Mouse (Mus musculus) kidney, embryonic 15.5 days (tissue): ENCODE results near the gene Camta1. TPM values are rescaled to one million over a fixed set of nuclear protein-coding genes. Genes with fewer than 3 reads are reported as not detected.

Source experiments
- ATAC-seq: fragments of 200-750 bp; cut with Nextera tagmentation; replicated peaks from 2 replicates; pipeline ENCODE4 v1.8.0; 2017; ENCODE audit warnings: moderate TSS enrichment; ENCODE audit not compliant: low FRiP score
- H3K27ac ChIP-seq: fragments of 300-500 bp; sonication (generic); 2 replicates; pipeline ENCODE4 v1.5.1; 2015; ENCODE audit warnings: mild to moderate bottlenecking, inconsistent platforms
- H3K27me3 ChIP-seq: fragments of 300-500 bp; sonication (generic); 2 replicates; pipeline ENCODE4 v1.6.1; 2015; ENCODE audit warnings: inconsistent platforms
- H3K36me3 ChIP-seq: fragments of 300-500 bp; sonication (generic); 2 replicates; pipeline ENCODE4 v1.6.1; 2015; ENCODE audit warnings: inconsistent platforms
- H3K4me1 ChIP-seq: fragments of 300-500 bp; sonication (generic); 2 replicates; pipeline ENCODE4 v1.6.1; 2015; ENCODE audit warnings: inconsistent platforms
- H3K4me2 ChIP-seq: fragments of 300-500 bp; sonication (generic); 2 replicates; pipeline ENCODE4 v1.6.1; 2015; ENCODE audit warnings: moderate library complexity, mild to moderate bottlenecking, inconsistent platforms
- H3K4me3 ChIP-seq: fragments of 300-500 bp; sonication (generic); replicated peaks from 2 replicates; pipeline ENCODE4 v1.5.1; 2015; ENCODE audit warnings: mild to moderate bottlenecking, inconsistent platforms
- H3K9ac ChIP-seq: fragments of 300-500 bp; sonication (generic); 2 replicates; pipeline ENCODE4 v1.6.1; 2015; ENCODE audit warnings: mild to moderate bottlenecking, inconsistent platforms
- H3K9me3 ChIP-seq: fragments of 300-500 bp; sonication (generic); replicated peaks from 2 replicates; pipeline ENCODE4 v1.6.1; 2016; ENCODE audit warnings: inconsistent platforms
- WGBS: fragments of 180-500 bp; shearing (Covaris S2); methylation state at CpG from one replicate; pipeline ENCODE4 v1.1.7; 2015; ENCODE audit warnings: mixed read lengths; 5-methylcytosine and 5-hydroxymethylcytosine counted together
- polyA plus RNA-seq: library from polyadenylated mRNA; unstranded; fragments of >200 nt; fragmentation: Nextera tagmentation; extraction: Ambion mirVana; gene quantifications from 2 replicates; pipeline ENCODE4 v1.2.1, GENCODE M21; 2015

Gene Camta1
- polyA plus RNA-seq, 1 experiment from 2014 or later: 87.9 TPM

GRCm38 (mm10) chr4:150902062-150902461, 959.6 kb downstream of the Camta1 start:
- Histone ChIP-seq H3K9me3 (no peaks in the 10 kb centered on the region), H3K4me3 (no peak overlapping the region), H3K4me2 (no peak overlapping the region), H3K9ac (no peak overlapping the region; the same call in 1 of the 2 replicates), H3K27ac (peak overlapping the region; percentile 82), H3K36me3 (peaks cover 85% of the 10 kb centered on the region), H3K27me3 (no peaks in the 10 kb centered on the region), H3K4me1 (peaks cover 14% of the 10 kb centered on the region; the same call in 1 of the 2 replicates)
- 58% methylated on average over 12 of the region's 12 CpGs for WGBS
- ATAC-seq: peak; percentile 79

GRCm38 (mm10) chr4:150901651-150902050, 960.0 kb downstream of the Camta1 start:
- no peak overlapping the region for H3K9ac ChIP-seq
- H3K9me3 ChIP-seq: no peaks in the 10 kb centered on the region
- peaks cover 85% of the 10 kb centered on the region for H3K36me3 ChIP-seq
- H3K27ac ChIP-seq: peak overlapping the region; percentile 82
- H3K4me1 ChIP-seq: peaks cover 14% of the 10 kb centered on the region; the same call in 1 of the 2 replicates
- 49% methylated on average over 9 of the region's 9 CpGs for WGBS
- no peak for ATAC-seq
- no peak overlapping the region for H3K4me3 ChIP-seq
- H3K27me3 ChIP-seq: no peaks in the 10 kb centered on the region
- H3K4me2 ChIP-seq: no peak overlapping the region

- 89% methylated on average over 13 of the region's 13 CpGs for WGBS
Measured at GRCm38 (mm10) chr4:150900486-150900885, 961.2 kb downstream of the Camta1 start.

GRCm38 (mm10) chr4:150898716-150899365, 962.8 kb downstream of the Camta1 start:
- peaks cover 75% of the 10 kb centered on the region for H3K36me3 ChIP-seq
- H3K27ac ChIP-seq: no peak overlapping the region
- no peak for ATAC-seq
- no peaks in the 10 kb centered on the region for H3K9me3 ChIP-seq
- H3K9ac ChIP-seq: no peak overlapping the region
- peaks cover 24% of the 10 kb centered on the region for H3K4me1 ChIP-seq
- H3K27me3 ChIP-seq: no peaks in the 10 kb centered on the region
- WGBS: 47% methylated on average over 13 of the region's 13 CpGs
- H3K4me2 ChIP-seq: no peak overlapping the region
- no peak overlapping the region for H3K4me3 ChIP-seq

More at GRCm38 (mm10) chr4:150900486-150900885, 961.2 kb downstream of the Camta1 start:
- no peak overlapping the region for H3K4me2 ChIP-seq
- H3K4me1 ChIP-seq: peaks cover 18% of the 10 kb centered on the region
- ATAC-seq: no peak
- H3K4me3 ChIP-seq: no peak overlapping the region
- H3K27ac ChIP-seq: no peak overlapping the region
- H3K36me3 ChIP-seq: peaks cover 87% of the 10 kb centered on the region
- no peaks in the 10 kb centered on the region for H3K27me3 ChIP-seq
- no peak overlapping the region for H3K9ac ChIP-seq
- H3K9me3 ChIP-seq: no peaks in the 10 kb centered on the region

- no peak overlapping the region for H3K4me3 ChIP-seq
- WGBS: 93% methylated on average over 26 of the region's 26 CpGs
- no peak overlapping the region for H3K4me2 ChIP-seq
- H3K27me3 ChIP-seq: no peaks in the 10 kb centered on the region
- no peak overlapping the region for H3K27ac ChIP-seq
- H3K4me1 ChIP-seq: peaks cover 19% of the 10 kb centered on the region
- ATAC-seq: no peak
- no peak overlapping the region for H3K9ac ChIP-seq
- H3K9me3 ChIP-seq: no peaks in the 10 kb centered on the region
- H3K36me3 ChIP-seq: peaks cover 57% of the 10 kb centered on the region
Measured at GRCm38 (mm10) chr4:150896896-150897624, 964.6 kb downstream of the Camta1 start.

GRCm38 (mm10) chr4:150894718-150895501, 966.8 kb downstream of the Camta1 start:
- peak overlapping the region; percentile 20; the same call in 1 of the 2 replicates for H3K27ac ChIP-seq
- no peak overlapping the region for H3K4me2 ChIP-seq
- H3K4me1 ChIP-seq: peaks cover 21% of the 10 kb centered on the region
- peaks cover 39% of the 10 kb centered on the region for H3K36me3 ChIP-seq
- H3K4me3 ChIP-seq: no peak overlapping the region
- no peak overlapping the region for H3K9ac ChIP-seq
- peak; percentile 37; the same call in 1 of the 2 replicates for ATAC-seq
- H3K9me3 ChIP-seq: no peaks in the 10 kb centered on the region
- no peaks in the 10 kb centered on the region for H3K27me3 ChIP-seq
- 54% methylated on average over 8 of the region's 8 CpGs for WGBS

- no peak for ATAC-seq
- Histone ChIP-seq H3K9ac (no peak overlapping the region), H3K4me3 (no peak overlapping the region), H3K4me1 (peaks cover 36% of the 10 kb centered on the region), H3K27ac (no peak overlapping the region), H3K4me2 (no peak overlapping the region), H3K36me3 (peaks cover 6% of the 10 kb centered on the region), H3K9me3 (no peaks in the 10 kb centered on the region), H3K27me3 (no peaks in the 10 kb centered on the region)
- 49% methylated on average over 5 of the region's 5 CpGs for WGBS
Measured at GRCm38 (mm10) chr4:150891308-150891707, 970.4 kb downstream of the Camta1 start.

- peak overlapping the region; percentile 35 for H3K4me2 ChIP-seq
- ATAC-seq: 0 out of 2 replicates have a peak, but pooled peaks have one; percentile 41
- no peak overlapping the region for H3K9ac ChIP-seq
- H3K27ac ChIP-seq: peak overlapping the region; percentile 82
- 36% methylated on average over 13 of the region's 13 CpGs for WGBS
- no peaks in the 10 kb centered on the region for H3K36me3 ChIP-seq
- no peaks in the 10 kb centered on the region for H3K27me3 ChIP-seq
- no peak overlapping the region for H3K4me3 ChIP-seq
- H3K9me3 ChIP-seq: no peaks in the 10 kb centered on the region
- H3K4me1 ChIP-seq: peaks cover 27% of the 10 kb centered on the region
Measured at GRCm38 (mm10) chr4:150889955-150890315, 971.7 kb downstream of the Camta1 start.

- H3K27ac ChIP-seq: peak overlapping the region; percentile 82
- H3K4me3 ChIP-seq: no peak overlapping the region
- H3K36me3 ChIP-seq: no peaks in the 10 kb centered on the region
- H3K4me2 ChIP-seq: peak overlapping the region; percentile 35
- 0 out of 2 replicates have a peak, but pooled peaks have one; percentile 16 for ATAC-seq
- no peaks in the 10 kb centered on the region for H3K9me3 ChIP-seq
- no peak overlapping the region for H3K9ac ChIP-seq
- H3K27me3 ChIP-seq: no peaks in the 10 kb centered on the region
- H3K4me1 ChIP-seq: peaks cover 26% of the 10 kb centered on the region
- 36% methylated on average over 20 of the region's 20 CpGs for WGBS
Measured at GRCm38 (mm10) chr4:150889273-150889954, 972.3 kb downstream of the Camta1 start.

- H3K27ac ChIP-seq: peak overlapping the region; percentile 45; the same call in 1 of the 2 replicates
- no peak overlapping the region for H3K4me3 ChIP-seq
- H3K27me3 ChIP-seq: no peaks in the 10 kb centered on the region
- peaks cover 26% of the 10 kb centered on the region for H3K4me1 ChIP-seq
- 65% methylated on average over 4 of the region's 4 CpGs for whole genome bisulfite sequencing
- no peaks in the 10 kb centered on the region for H3K36me3 ChIP-seq
- H3K9me3 ChIP-seq: no peaks in the 10 kb centered on the region
- no peak for ATAC-seq
- no peak overlapping the region for H3K4me2 ChIP-seq
- no peak overlapping the region for H3K9ac ChIP-seq
Measured at GRCm38 (mm10) chr4:150888492-150888891, 973.2 kb downstream of the Camta1 start.

- no peaks in the 10 kb centered on the region for H3K27me3 ChIP-seq
- H3K9ac ChIP-seq: no peak overlapping the region
- no peak overlapping the region for H3K4me2 ChIP-seq
- no peak for ATAC-seq
- H3K36me3 ChIP-seq: no peaks in the 10 kb centered on the region
- H3K4me1 ChIP-seq: peaks cover 26% of the 10 kb centered on the region
- no peak overlapping the region for H3K4me3 ChIP-seq
- no peaks in the 10 kb centered on the region for H3K9me3 ChIP-seq
- 77% methylated on average over 5 of the region's 5 CpGs for WGBS
- H3K27ac ChIP-seq: peak overlapping the region; percentile 45; the same call in 1 of the 2 replicates
Measured at GRCm38 (mm10) chr4:150887903-150888302, 973.8 kb downstream of the Camta1 start.
